Mouse (Mus musculus) stomach, embryonic 14.5 days (tissue): ENCODE data around the gene Smg1. TPM values are rescaled to one million over a fixed set of nuclear protein-coding genes. Genes with fewer than 3 reads are reported as not detected.
A peak's percentile ranks its signal among the peaks of the same experiment; 100 is the strongest.

ENCODE experiments used
- ATAC-seq: fragments of 200-750 bp; cut with Nextera tagmentation; 2 replicates; pipeline ENCODE4 v1.8.0; 2017; ENCODE audit warnings: low read depth, moderate TSS enrichment; ENCODE audit not compliant: insufficient number of reproducible peaks, insufficient read depth, low FRiP score
- H3K27ac ChIP-seq: fragments of 300-500 bp; sonication (generic); 2 replicates; pipeline ENCODE4 v1.5.1; 2014; ENCODE audit warnings: mild to moderate bottlenecking, low read length, moderate library complexity, mixed read lengths
- H3K27me3 ChIP-seq: fragments of 300-500 bp; sonication (generic); 2 replicates; pipeline ENCODE4 v1.6.1; 2014; ENCODE audit warnings: low read length, control low read depth, mixed read lengths; ENCODE audit not compliant: control insufficient read depth, insufficient read depth
- H3K36me3 ChIP-seq: fragments of 300-500 bp; sonication (generic); 2 replicates; pipeline ENCODE4 v1.6.1; 2014; ENCODE audit warnings: mild to moderate bottlenecking, control low read depth, low read length, moderate library complexity, mixed read lengths; ENCODE audit not compliant: control insufficient read depth, insufficient read depth
- H3K4me1 ChIP-seq: fragments of 300-500 bp; sonication (generic); 2 replicates; pipeline ENCODE4 v1.6.1; 2014; ENCODE audit warnings: low read length, control low read depth, mixed read lengths; ENCODE audit not compliant: control insufficient read depth, insufficient read depth
- H3K4me2 ChIP-seq: fragments of 300-500 bp; sonication (generic); replicated peaks from 2 replicates; pipeline ENCODE4 v1.6.1; 2014; ENCODE audit warnings: low read depth, low read length, control low read depth
- H3K4me3 ChIP-seq: fragments of 300-500 bp; sonication (generic); 2 replicates; pipeline ENCODE4 v1.5.1; 2014; ENCODE audit warnings: low read depth, low read length, control low read depth
- H3K9ac ChIP-seq: fragments of 300-500 bp; sonication (generic); replicated peaks from 2 replicates; pipeline ENCODE4 v1.6.1; 2014; ENCODE audit warnings: low read depth, mild to moderate bottlenecking, control low read depth, low read length, moderate library complexity, mixed read lengths
- H3K9me3 ChIP-seq: fragments of 300-500 bp; sonication (generic); 2 replicates; pipeline ENCODE4 v1.6.1; 2016; ENCODE audit warnings: low read depth, low read length, control low read depth; ENCODE audit not compliant: control insufficient read depth
- WGBS: fragments of 180-500 bp; shearing (Covaris S2); extraction: QIAGEN DNeasy Blood & Tissue Kit; methylation state at CpG from one replicate; pipeline ENCODE4 v1.1.7; 2014; 5-methylcytosine and 5-hydroxymethylcytosine counted together
- polyA plus RNA-seq: library from polyadenylated mRNA; unstranded; fragments of >200 nt; fragmentation: Nextera tagmentation; extraction: Ambion mirVana; gene quantifications from 2 replicates; pipeline ENCODE4 v1.2.1, GENCODE M21; 2014

The Smg1 gene
- polyA plus RNA-seq, 1 experiment from 2014 or later, result 41.6 TPM

GRCm38 (mm10) chr7:118252979-118253378, 9.5 kb upstream of the Smg1 start:
- Histone ChIP-seq H3K9me3 (no peaks in the 10 kb centered on the region), H3K27ac (peak overlapping the region; percentile 6; the same call in 1 of the 2 replicates), H3K4me2 (no peak overlapping the region), H3K36me3 (no peaks in the 10 kb centered on the region), H3K9ac (no peak overlapping the region), H3K4me3 (no peak overlapping the region), H3K27me3 (no peaks in the 10 kb centered on the region), H3K4me1 (0 out of 2 replicates have a peak, but pooled peaks cover 5% of the 10 kb centered on the region)
- no peak; the same call in 1 of the 2 replicates for ATAC-seq
- 69% methylated on average over 3 of the region's 3 CpGs for WGBS

- Histone ChIP-seq H3K4me3 (no peak overlapping the region), H3K4me2 (no peak overlapping the region), H3K36me3 (no peaks in the 10 kb centered on the region), H3K9ac (no peak overlapping the region), H3K9me3 (no peaks in the 10 kb centered on the region), H3K27ac (peak overlapping the region; percentile 6; the same call in 1 of the 2 replicates), H3K4me1 (0 out of 2 replicates have a peak, but pooled peaks cover 5% of the 10 kb centered on the region), H3K27me3 (no peaks in the 10 kb centered on the region)
- no peak for ATAC-seq
- 28% methylated on average over 4 of the region's 4 CpGs for WGBS
Measured at GRCm38 (mm10) chr7:118252349-118252748, 8.9 kb upstream of the Smg1 start.

GRCm38 (mm10) chr7:118251392-118252170, 8.1 kb upstream of the Smg1 start:
- Histone ChIP-seq H3K4me2 (no peak overlapping the region), H3K9ac (no peak overlapping the region), H3K4me1 (0 out of 2 replicates have a peak, but pooled peaks cover 5% of the 10 kb centered on the region), H3K27ac (no peak overlapping the region; the same call in 1 of the 2 replicates), H3K4me3 (no peak overlapping the region), H3K9me3 (no peaks in the 10 kb centered on the region), H3K36me3 (no peaks in the 10 kb centered on the region), H3K27me3 (no peaks in the 10 kb centered on the region)
- ATAC-seq, result no peak
- 94% methylated on average over 2 of the region's 2 CpGs for WGBS

- H3K27ac ChIP-seq, result no peak overlapping the region
- peak; percentile 68 for ATAC-seq
Measured at GRCm38 (mm10) chr7:118250482-118251160, 7.2 kb upstream of the Smg1 start.

GRCm38 (mm10) chr7:118249563-118249962, 6.1 kb upstream of the Smg1 start:
- 86% methylated on average over 2 of the region's 2 CpGs for WGBS

More at GRCm38 (mm10) chr7:118250482-118251160, 7.2 kb upstream of the Smg1 start:
- Histone ChIP-seq H3K4me1 (0 out of 2 replicates have a peak, but pooled peaks cover 5% of the 10 kb centered on the region), H3K9me3 (no peaks in the 10 kb centered on the region), H3K4me3 (no peak overlapping the region), H3K36me3 (no peaks in the 10 kb centered on the region), H3K4me2 (no peak overlapping the region), H3K9ac (no peak overlapping the region), H3K27me3 (no peaks in the 10 kb centered on the region)
- WGBS, result 65% methylated on average over 4 of the region's 4 CpGs

GRCm38 (mm10) chr7:118248069-118248468, 4.6 kb upstream of the Smg1 start:
- H3K4me2 ChIP-seq, result no peak overlapping the region
- 0 out of 2 replicates have a peak, but pooled peaks cover 5% of the 10 kb centered on the region for H3K4me1 ChIP-seq
- WGBS, result 84% methylated on average over 8 of the region's 8 CpGs
- ATAC-seq, result no peak
- no peak overlapping the region for H3K9ac ChIP-seq
- H3K36me3 ChIP-seq, result no peaks in the 10 kb centered on the region
- no peak overlapping the region for H3K4me3 ChIP-seq
- H3K27me3 ChIP-seq, result no peaks in the 10 kb centered on the region
- H3K9me3 ChIP-seq, result no peaks in the 10 kb centered on the region
- no peak overlapping the region for H3K27ac ChIP-seq

More at GRCm38 (mm10) chr7:118249563-118249962, 6.1 kb upstream of the Smg1 start:
- no peak overlapping the region for H3K4me2 ChIP-seq
- no peak overlapping the region for H3K4me3 ChIP-seq
- 0 out of 2 replicates have a peak, but pooled peaks cover 5% of the 10 kb centered on the region for H3K4me1 ChIP-seq
- no peak for ATAC-seq
- H3K27me3 ChIP-seq, result no peaks in the 10 kb centered on the region
- H3K9ac ChIP-seq, result no peak overlapping the region
- H3K27ac ChIP-seq, result no peak overlapping the region
- no peaks in the 10 kb centered on the region for H3K36me3 ChIP-seq
- no peaks in the 10 kb centered on the region for H3K9me3 ChIP-seq

GRCm38 (mm10) chr7:118245260-118245659, 1.8 kb upstream of the Smg1 start:
- WGBS, result 94% methylated on average over 3 of the region's 3 CpGs
- Histone ChIP-seq H3K27ac (no peak overlapping the region), H3K4me1 (no peaks in the 10 kb centered on the region), H3K4me3 (no peak overlapping the region), H3K9me3 (no peaks in the 10 kb centered on the region), H3K36me3 (no peaks in the 10 kb centered on the region), H3K4me2 (no peak overlapping the region), H3K9ac (no peak overlapping the region), H3K27me3 (no peaks in the 10 kb centered on the region)
- ATAC-seq, result no peak

GRCm38 (mm10) chr7:118242911-118243412, 508 bp downstream of the Smg1 start:
- Histone ChIP-seq H3K9me3 (no peaks in the 10 kb centered on the region), H3K9ac (peak overlapping the region; percentile 95), H3K4me3 (peak overlapping the region; percentile 91), H3K4me1 (no peaks in the 10 kb centered on the region), H3K4me2 (peak overlapping the region; percentile 61), H3K27me3 (no peaks in the 10 kb centered on the region), H3K36me3 (no peaks in the 10 kb centered on the region), H3K27ac (peak overlapping the region; percentile 96)
- ATAC-seq, result peak; percentile 31; the same call in 1 of the 2 replicates
- WGBS, result under 1% methylated on average over 49 of the region's 50 CpGs
